Mouse (Mus musculus) brain, embryonic 14.5 days (tissue): Measurements from ENCODE around the gene Ehmt2. TPM values are rescaled to one million over a fixed set of nuclear protein-coding genes. Genes with fewer than 3 reads are reported as not detected.
"Not testable (repeated sequence)": the region's sequence is repeated elsewhere in the genome, so short reads cannot be mapped to it uniquely, and the experiment has no call there.

Experiments
- DNase-seq: peaks from one replicate; pipeline ENCODE4 v3.0.0-alpha.2; 2011; ENCODE audit warnings: low read depth
- CTCF ChIP-seq: fragments of 200-500 bp; IDR thresholded peaks from 2 replicates; pipeline ENCODE4 v1.5.1; 2012; ENCODE audit warnings: inconsistent platforms, mild to moderate bottlenecking, moderate library complexity, borderline replicate concordance; ENCODE audit not compliant: insufficient read depth, insufficient read length; ENCODE audit errors: extremely low read depth
- POLR2A ChIP-seq: fragments of 200-500 bp; IDR thresholded peaks from 2 replicates; pipeline ENCODE4 v1.6.1; 2012; ENCODE audit warnings: mild to moderate bottlenecking, inconsistent platforms, borderline replicate concordance; ENCODE audit not compliant: poor library complexity, insufficient read depth, insufficient read length, severe bottlenecking; ENCODE audit errors: extremely low read depth
- polyA plus RNA-seq: library from polyadenylated mRNA; depleted of rRNA; stranded (reverse); fragments of >200 nt; gene quantifications from 2 replicates; pipeline ENCODE4 v1.2.3, GENCODE M21; 2012

Ehmt2 gene
- polyA plus RNA-seq, 1 experiment, result 350 TPM

DNA sequence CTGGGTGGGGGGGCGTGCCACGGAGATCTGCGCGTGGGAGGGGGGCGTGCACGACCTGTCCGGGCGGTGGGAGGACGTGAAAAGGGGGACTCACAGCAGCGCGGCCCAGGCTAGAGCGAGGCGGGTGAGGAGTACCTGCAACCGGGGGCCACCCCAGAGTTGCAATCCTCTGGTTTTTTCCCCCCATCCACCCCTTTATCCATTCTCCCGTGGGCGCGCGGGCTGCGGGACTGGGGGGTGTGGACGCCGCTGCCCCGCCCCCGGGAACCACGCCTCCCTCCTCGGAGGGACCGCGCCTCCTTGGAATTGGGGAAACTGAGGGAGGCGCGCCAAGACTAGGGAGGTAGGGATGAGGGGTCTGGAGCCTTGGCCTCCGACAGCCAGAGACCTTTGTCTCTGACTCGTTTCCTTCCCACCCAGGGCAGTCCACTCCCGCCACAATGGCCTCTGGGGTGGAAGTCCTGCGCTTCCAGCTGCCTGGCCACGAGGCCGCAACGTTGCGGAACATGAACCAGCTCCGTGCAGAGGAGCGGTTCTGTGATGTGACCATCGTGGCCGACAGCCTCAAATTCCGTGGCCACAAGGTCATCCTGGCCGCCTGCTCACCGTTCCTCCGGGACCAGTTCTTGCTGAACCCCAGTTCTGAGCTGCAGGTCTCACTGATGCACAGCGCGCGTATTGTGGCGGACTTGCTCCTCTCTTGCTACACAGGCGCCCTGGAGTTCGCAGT is 3.3 kb upstream of the Ehmt2 start:
- TF ChIP-seq CTCF (no peak), POLR2A (0 out of 2 replicates have a peak, but pooled peaks have one; percentile 3)
- peak; percentile 57 for DNase-seq

DNA sequence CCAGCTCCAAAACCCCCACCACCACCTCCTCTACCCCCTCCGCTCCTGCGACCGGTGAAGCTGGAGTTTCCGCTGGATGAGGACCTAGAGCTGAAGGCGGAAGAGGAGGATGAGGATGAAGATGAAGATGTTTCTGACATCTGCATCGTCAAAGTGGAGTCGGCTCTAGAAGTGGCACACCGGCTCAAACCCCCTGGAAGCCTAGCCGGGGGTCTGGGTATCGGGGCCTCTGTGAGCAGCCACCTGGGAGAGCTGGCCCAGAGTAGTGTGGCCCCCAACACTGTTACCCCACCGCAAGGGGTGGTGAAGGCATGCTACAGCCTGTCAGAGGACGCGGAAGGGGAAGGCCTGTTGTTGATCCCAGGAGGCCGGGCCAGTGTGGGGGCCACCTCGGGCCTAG is 2.5 kb upstream of the Ehmt2 start:
- DNase-seq, result no peak
- no peak for TF ChIP-seq CTCF
- TF ChIP-seq POLR2A, result no peak

GRCm38 (mm10) chr17:34896366-34896765 is 1.9 kb upstream of the Ehmt2 start:
- DNase-seq, result no peak
- TF ChIP-seq POLR2A, result no peak
- TF ChIP-seq CTCF, result no peak

DNA sequence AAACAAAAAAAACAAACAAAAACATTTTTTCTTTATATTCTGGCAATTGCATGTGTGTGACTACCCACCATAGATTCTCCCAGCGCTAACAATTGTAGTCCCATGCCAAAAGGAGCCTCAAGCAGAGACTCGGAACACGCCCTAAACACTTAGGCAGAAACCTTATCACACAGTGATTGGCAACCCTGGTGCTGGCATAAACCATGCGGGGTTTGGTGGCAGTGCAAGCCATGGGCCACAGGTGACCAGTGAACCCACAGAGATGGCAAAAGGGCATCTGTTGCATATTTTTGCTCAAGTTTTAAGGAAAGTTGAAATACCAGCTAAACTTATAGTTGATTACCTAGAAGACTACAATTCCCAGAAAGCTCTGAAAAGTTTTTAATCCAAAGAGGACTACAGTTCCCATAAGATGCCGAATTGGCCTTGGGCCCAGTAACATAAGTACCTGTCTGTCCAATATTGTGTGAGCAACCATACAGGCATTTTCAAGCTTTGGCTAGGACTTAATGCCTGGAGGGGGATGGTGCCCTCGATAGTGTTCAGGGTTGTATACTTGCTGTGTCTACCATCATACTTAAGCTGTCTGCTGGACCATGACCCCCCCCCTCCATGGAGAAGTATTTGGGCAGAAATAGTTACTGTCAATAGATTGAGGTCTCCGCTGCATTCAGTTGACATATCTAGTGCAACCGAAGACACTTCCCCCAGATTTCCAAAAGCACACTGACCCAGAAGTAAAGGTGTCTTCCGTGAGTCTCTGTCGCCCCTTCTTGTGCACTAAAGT is 703 bp upstream of the Ehmt2 start:
- peak; percentile 76 for DNase-seq
- no peak for TF ChIP-seq CTCF
- TF ChIP-seq POLR2A, result no peak

DNA sequence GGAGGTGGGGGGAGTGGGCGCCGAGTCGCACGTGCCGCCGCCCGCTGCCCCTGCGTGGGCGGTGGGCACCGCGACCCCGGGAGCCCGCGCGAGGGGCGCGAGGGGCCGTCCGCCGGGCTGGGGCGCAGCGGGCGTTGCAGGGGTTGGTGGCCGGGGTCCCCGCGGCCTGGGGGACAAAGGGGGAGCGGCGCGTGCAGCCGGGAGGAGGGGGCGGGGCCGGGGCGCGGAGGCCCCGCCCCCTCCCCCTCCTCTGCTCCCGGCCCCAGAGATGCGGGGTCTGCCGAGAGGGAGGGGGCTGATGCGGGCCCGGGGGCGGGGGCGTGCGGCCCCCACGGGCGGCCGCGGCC is 410 bp downstream of the Ehmt2 start:
- peak; percentile 71 for DNase-seq
- no peak; the same call in 1 of the 2 replicates for TF ChIP-seq POLR2A
- TF ChIP-seq CTCF, result no peak

DNA sequence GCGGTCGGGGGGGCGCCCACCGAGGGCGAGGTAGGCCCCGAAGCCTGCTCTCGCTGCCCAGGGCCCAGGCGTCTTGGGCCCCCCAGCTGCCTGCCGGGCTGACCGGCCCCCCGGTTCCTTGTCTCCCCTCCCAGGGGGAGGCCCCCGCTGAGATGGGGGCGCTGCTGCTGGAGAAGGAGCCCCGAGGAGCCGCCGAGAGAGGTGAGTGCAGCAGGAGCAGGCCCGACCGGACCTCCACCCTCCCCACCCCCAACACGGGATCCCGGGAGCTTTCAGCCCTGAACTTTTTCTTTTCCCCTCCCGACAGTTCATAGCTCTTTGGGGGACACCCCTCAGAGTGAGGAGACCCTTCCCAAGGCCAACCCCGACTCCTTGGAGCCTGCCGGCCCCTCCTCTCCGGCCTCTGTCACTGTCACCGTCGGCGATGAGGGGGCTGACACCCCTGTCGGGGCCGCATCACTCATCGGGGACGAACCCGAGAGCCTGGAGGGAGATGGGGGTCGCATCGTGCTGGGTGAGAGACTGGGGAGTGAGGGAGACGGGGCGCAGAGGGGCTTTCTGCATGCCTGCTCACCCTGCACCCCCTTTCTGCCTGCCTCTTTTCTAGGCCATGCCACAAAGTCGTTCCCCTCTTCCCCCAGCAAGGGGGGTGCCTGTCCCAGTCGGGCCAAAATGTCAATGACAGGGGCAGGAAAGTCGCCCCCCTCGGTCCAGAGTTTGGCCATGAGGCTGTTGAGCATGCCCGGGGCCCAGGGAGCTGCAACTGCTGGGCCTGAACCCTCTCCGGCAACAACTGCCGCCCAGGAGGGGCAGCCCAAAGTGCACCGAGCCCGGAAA is 1.0 kb downstream of the Ehmt2 start:
- DNase-seq, result peak; percentile 35
- TF ChIP-seq CTCF, result no peak
- no peak for TF ChIP-seq POLR2A

DNA sequence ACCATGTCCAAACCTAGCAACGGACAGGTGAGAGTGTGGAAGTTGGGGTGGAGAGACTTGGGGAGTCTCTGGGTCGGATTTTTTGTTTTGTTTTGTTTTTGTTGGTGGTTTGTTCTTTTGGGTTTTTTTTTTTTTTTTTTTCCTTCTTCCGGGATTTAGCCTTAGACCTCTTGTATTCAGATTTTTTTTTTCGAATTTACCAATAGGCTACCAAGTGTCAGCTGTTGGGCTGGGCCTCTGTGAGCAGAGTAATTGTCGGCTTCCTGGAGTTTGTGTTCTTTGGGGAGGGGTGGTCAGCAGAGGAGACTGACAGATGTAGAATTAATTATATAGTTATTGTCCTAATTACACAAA is 1.6 kb downstream of the Ehmt2 start:
- TF ChIP-seq CTCF (no peak), POLR2A (no peak)
- peak; percentile 40 for DNase-seq

DNA sequence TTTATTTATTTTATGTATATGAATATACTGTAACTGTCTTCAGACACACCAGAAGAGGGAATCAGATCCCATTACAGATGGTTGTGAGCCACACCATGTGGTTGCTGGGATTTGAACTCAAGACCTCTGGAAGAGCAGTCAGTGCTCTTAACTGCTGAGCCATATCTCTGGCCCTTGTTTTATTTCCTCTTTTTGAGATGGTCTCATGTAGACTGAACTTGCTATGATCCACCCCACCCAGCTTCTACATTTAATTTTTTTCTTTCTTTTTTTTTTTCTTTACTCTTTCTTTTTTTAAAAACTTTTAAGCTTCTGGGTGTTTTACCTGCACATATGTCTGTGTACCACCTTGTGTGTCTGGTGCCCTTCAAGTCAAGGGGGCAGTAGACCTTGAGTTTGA is 2.6 kb downstream of the Ehmt2 start:
- not testable (repeated sequence) for DNase-seq

DNA sequence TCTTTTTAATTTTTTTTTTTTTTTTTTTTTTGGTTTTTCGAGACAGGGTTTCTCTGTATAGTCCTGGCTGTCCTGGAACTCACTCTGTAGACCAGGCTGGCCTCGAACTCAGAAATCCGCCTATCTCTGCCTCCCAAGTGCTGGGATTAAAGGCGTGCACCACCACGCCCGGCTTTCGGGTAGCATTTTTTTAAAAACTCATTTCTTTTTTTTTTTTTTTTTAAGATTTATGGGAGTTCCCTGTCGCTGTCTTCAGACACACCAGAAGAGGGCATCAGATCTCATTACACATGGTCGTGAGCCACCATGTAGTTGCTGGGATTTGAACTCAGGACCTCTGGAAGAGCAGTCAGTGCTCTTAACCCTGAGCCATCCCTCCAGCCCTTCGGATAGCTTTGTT is 3.7 kb downstream of the Ehmt2 start:
- not testable (repeated sequence) for DNase-seq

DNA sequence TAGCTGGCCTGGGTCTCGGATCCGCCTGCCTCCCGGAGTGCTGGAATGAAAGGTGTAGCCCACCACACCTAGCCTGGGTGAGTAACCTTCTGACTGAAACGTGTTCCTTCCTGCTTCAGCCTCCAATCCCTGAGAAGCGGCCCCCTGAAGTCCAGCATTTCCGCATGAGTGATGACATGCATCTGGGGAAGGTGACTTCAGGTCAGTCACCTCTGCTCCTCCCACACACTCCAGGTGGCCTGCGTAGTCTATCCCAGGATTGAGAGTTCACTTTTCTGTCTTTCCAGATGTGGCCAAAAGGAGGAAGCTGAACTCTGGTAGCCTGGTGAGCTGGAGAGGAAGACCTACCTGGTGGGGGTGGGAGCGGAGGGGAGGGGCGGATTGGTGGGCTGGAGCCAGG is 4.6 kb downstream of the Ehmt2 start:
- TF ChIP-seq CTCF (no peak), POLR2A (no peak)
- DNase-seq, result no peak

GRCm38 (mm10) chr17:34910982-34911381 is 12.7 kb downstream of the Ehmt2 start:
- TF ChIP-seq CTCF, result no peak
- TF ChIP-seq POLR2A, result no peak
- no peak for DNase-seq

DNA sequence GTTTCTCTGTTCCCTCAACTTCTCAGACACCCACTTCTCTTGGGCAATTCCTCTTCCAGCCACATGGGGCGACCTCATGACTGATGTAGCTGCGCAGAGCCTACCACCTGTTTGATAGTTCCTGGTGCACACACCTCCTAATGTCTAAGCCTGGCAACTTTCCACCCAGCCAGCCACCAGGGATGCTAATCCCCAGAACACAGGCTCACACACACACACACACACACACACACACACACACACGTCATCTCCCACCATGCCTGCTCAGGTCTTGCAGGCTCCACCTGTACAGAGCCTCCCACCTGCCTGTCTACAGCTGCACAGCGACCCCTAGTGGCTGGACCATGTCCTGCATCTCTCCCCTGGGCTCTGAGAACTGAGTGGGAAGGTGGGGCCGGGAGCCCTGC is 13.7 kb downstream of the Ehmt2 start:
- TF ChIP-seq CTCF (peak; percentile 89), POLR2A (no peak)
- peak; percentile 67 for DNase-seq
